Mouse (Mus musculus): Measurements from ENCODE around the gene AI854703. TPM values are rescaled to one million over a fixed set of nuclear protein-coding genes. Genes with fewer than 3 reads are reported as not detected.

AI854703 gene
- polyA plus RNA-seq, 1 experiment from 2014 or later, result 1.1 TPM

- H3K4me2 ChIP-seq (replicated peaks; ENCODE audit: low read depth, low read length), result no peak overlapping the region
- WGBS, result 94% methylated on average over 9 of the region's 9 CpGs
These were observed 47.9 kb downstream of the AI854703 start for GRCm38 (mm10) chr6:48674291-48675058.

DNA sequence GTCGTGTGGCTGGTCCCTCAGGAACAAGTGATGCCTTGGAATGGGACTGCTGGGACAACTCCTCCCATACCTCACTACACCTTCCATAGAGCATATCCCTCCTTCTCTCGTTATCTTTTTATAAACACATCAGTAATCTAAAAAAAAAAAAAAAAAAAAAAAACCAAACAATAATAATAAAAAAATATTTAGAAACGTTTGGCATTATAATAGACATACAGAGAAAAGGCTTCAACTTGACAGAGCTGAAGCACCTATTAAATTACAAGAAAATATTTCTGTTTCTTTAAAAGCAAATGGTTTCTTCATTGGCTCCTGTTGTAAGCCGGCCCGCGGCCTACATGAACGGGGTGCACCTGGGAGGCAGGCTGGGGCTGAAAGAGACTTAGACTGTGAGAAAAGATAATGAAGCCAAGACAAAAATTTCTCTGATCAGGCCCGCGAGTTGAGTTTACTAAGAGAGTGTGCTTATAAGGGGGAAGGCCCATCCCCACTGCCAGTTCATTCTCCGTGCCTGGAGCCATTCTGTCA is 48.9 kb downstream of the AI854703 start:
- Histone ChIP-seq H3K4me1 (ENCODE audit: control insufficient read depth, insufficient read depth, low read length) (0 out of 2 replicates have a peak, but pooled peaks cover 2% of the 10 kb centered on the region), H3K4me2 (replicated peaks; ENCODE audit: low read depth, low read length) (peak overlapping the region; percentile 36), H3K27me3 (ENCODE audit: control insufficient read depth, insufficient read depth, low read length) (no peaks in the 10 kb centered on the region), H3K27ac (ENCODE audit: low read length) (no peak overlapping the region; the same call in 1 of the 2 replicates), H3K4me3 (ENCODE audit: low read depth, low read length) (peak overlapping the region; percentile 26), H3K36me3 (ENCODE audit: control insufficient read depth, insufficient read depth, low read length) (no peaks in the 10 kb centered on the region), H3K9ac (replicated peaks; ENCODE audit: low read depth, low read length) (no peak overlapping the region), H3K9me3 (ENCODE audit: control insufficient read depth, low read depth, low read length) (no peaks in the 10 kb centered on the region)
- 41% methylated on average over 10 of the region's 10 CpGs for WGBS
- no peak for ATAC-seq (ENCODE audit: insufficient number of reproducible peaks, insufficient read depth, low FRiP score, low read depth)

More at GRCm38 (mm10) chr6:48674291-48675058, 47.9 kb downstream of the AI854703 start:
- H3K36me3 ChIP-seq (ENCODE audit: control insufficient read depth, insufficient read depth, low read length), result no peaks in the 10 kb centered on the region
- no peak for ATAC-seq (ENCODE audit: insufficient number of reproducible peaks, insufficient read depth, low FRiP score, low read depth)
- H3K9me3 ChIP-seq (ENCODE audit: control insufficient read depth, low read depth, low read length), result no peaks in the 10 kb centered on the region
- H3K4me3 ChIP-seq (ENCODE audit: low read depth, low read length), result no peak overlapping the region
- no peaks in the 10 kb centered on the region for H3K27me3 ChIP-seq (ENCODE audit: control insufficient read depth, insufficient read depth, low read length)
- 0 out of 2 replicates have a peak, but pooled peaks cover 2% of the 10 kb centered on the region for H3K4me1 ChIP-seq (ENCODE audit: control insufficient read depth, insufficient read depth, low read length)
- no peak overlapping the region for H3K27ac ChIP-seq (ENCODE audit: low read length)
- no peak overlapping the region for H3K9ac ChIP-seq (replicated peaks; ENCODE audit: low read depth, low read length)

GRCm38 (mm10) chr6:48675931-48676859 is 49.6 kb downstream of the AI854703 start, which contains the start of gene Gimap9:
Gene Gimap9, plus strand, starts transcription at chr6:48676129.
- no peak within 1 kb of the TSS; the same call in 1 of the 2 replicates for H3K27ac ChIP-seq (ENCODE audit: low read length)
- no peak within 1 kb of the TSS for H3K9ac ChIP-seq (replicated peaks; ENCODE audit: low read depth, low read length)
- H3K36me3 ChIP-seq (ENCODE audit: control insufficient read depth, insufficient read depth, low read length), result no peaks in the 10 kb centered on the region
- peak within 1 kb of the TSS; percentile 36 for H3K4me2 ChIP-seq (replicated peaks; ENCODE audit: low read depth, low read length)
- peak within 1 kb of the TSS; percentile 26 for H3K4me3 ChIP-seq (ENCODE audit: low read depth, low read length)
- no peak for ATAC-seq (ENCODE audit: insufficient number of reproducible peaks, insufficient read depth, low FRiP score, low read depth)
- WGBS, result 29% methylated on average over 13 of the region's 13 CpGs
- no peaks in the 10 kb centered on the region for H3K27me3 ChIP-seq (ENCODE audit: control insufficient read depth, insufficient read depth, low read length)
- 0 out of 2 replicates have a peak, but pooled peaks cover 2% of the 10 kb centered on the region for H3K4me1 ChIP-seq (ENCODE audit: control insufficient read depth, insufficient read depth, low read length)
- H3K9me3 ChIP-seq (ENCODE audit: control insufficient read depth, low read depth, low read length), result no peaks in the 10 kb centered on the region

DNA sequence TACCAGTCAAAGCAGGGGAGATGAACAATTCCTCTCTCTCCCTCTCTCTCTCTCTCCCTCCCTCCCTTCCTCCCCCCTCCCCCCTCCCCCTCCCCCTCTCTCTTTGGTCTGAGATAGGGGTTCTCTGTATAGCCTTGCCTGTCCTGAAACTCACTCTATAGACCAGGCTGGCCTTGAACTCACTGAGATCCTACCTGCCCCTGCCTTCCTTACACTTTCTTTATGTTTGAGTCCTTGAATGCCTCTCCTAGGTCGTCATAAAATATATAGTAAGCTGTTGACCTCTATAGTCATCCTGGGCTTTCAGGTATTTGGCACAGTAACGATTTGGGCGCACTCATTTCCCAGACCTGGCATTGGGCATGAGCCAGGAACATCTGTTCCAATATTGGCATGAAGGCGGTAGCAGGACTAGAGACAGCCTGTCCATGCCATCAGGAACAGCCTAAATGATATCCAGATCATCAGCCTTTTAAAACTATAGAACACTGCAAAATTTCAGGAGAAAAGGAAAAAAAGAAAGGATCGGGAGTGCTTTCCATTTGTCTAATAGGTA is 50.4 kb downstream of the AI854703 start:
- H3K4me1 ChIP-seq (ENCODE audit: control insufficient read depth, insufficient read depth, low read length), result 0 out of 2 replicates have a peak, but pooled peaks cover 2% of the 10 kb centered on the region
- no peak overlapping the region for H3K27ac ChIP-seq (ENCODE audit: low read length)
- no peaks in the 10 kb centered on the region for H3K9me3 ChIP-seq (ENCODE audit: control insufficient read depth, low read depth, low read length)
- no peak overlapping the region for H3K9ac ChIP-seq (replicated peaks; ENCODE audit: low read depth, low read length)
- no peak for ATAC-seq (ENCODE audit: insufficient number of reproducible peaks, insufficient read depth, low FRiP score, low read depth)
- WGBS, result 83% methylated on average over 5 of the region's 5 CpGs
- H3K4me3 ChIP-seq (ENCODE audit: low read depth, low read length), result no peak overlapping the region
- no peaks in the 10 kb centered on the region for H3K36me3 ChIP-seq (ENCODE audit: control insufficient read depth, insufficient read depth, low read length)
- H3K4me2 ChIP-seq (replicated peaks; ENCODE audit: low read depth, low read length), result peak overlapping the region; percentile 36; the same call in 1 of the 2 replicates
- no peaks in the 10 kb centered on the region for H3K27me3 ChIP-seq (ENCODE audit: control insufficient read depth, insufficient read depth, low read length)

DNA sequence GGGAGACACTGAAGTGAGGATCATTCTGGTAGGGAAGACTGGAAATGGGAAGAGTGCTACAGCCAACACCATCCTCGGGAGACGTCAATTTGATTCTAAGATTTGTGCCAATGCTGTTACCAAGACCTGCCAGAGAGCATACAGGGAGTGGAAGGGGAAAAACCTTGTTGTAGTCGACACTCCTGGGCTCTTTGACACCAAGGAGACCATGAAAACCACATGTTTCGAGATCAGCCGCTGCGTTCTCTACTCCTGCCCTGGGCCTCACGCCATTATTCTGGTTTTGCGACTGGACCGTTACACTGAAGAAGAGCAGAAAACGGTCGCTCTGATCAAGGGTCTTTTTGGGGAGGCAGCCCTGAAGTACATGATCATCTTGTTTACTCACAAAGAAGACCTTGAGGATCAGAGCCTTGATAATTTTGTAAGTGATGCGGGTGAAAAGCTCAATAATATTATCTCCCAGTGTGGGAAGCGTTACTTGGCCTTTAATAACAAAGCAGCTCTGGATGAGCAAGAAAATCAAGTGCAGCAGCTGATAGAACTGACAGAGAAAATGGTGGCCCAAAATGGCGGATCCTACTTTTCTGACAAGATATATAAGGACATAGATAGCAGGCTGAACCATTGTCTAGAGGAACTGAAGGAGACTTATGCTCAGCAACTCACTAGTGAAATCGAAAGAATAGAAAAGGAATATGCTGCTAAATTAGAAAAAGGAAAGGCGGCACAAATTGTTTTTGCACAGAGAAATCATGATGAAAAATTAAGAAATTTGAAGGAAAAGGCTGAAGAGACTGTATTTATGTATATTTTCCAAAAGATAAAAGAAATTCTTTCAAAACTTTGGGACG is 51.2 kb downstream of the AI854703 start:
- H3K27ac ChIP-seq (ENCODE audit: low read length), result no peak overlapping the region
- ATAC-seq (ENCODE audit: insufficient number of reproducible peaks, insufficient read depth, low FRiP score, low read depth), result no peak
- 0 out of 2 replicates have a peak, but pooled peaks cover 2% of the 10 kb centered on the region for H3K4me1 ChIP-seq (ENCODE audit: control insufficient read depth, insufficient read depth, low read length)
- no peak overlapping the region for H3K4me2 ChIP-seq (replicated peaks; ENCODE audit: low read depth, low read length)
- no peaks in the 10 kb centered on the region for H3K9me3 ChIP-seq (ENCODE audit: control insufficient read depth, low read depth, low read length)
- no peaks in the 10 kb centered on the region for H3K27me3 ChIP-seq (ENCODE audit: control insufficient read depth, insufficient read depth, low read length)
- 91% methylated on average over 17 of the region's 17 CpGs for WGBS
- no peaks in the 10 kb centered on the region for H3K36me3 ChIP-seq (ENCODE audit: control insufficient read depth, insufficient read depth, low read length)
- H3K9ac ChIP-seq (replicated peaks; ENCODE audit: low read depth, low read length), result no peak overlapping the region
- no peak overlapping the region for H3K4me3 ChIP-seq (ENCODE audit: low read depth, low read length)

DNA sequence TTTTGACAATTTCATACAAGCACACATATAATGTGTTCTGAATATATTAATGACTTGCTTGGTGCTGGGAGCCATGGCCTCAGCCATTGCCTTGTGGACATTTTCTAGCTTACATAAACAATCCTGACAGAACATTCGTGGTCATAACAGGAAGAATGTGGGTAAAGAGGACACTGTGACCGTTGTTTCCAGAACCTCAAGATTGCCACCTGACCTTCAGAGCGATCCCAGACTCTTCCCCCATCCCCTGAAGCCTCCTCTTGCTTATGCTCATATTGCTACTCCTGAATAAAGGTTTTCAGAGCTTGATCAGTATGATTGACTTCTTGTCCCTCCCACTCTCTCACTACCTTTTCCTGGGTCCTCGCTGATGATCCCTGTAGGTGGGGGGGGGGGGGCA is 51.8 kb downstream of the AI854703 start:
- Histone ChIP-seq H3K4me3 (ENCODE audit: low read depth, low read length) (no peak overlapping the region), H3K27me3 (ENCODE audit: control insufficient read depth, insufficient read depth, low read length) (no peaks in the 10 kb centered on the region), H3K27ac (ENCODE audit: low read length) (no peak overlapping the region), H3K36me3 (ENCODE audit: control insufficient read depth, insufficient read depth, low read length) (no peaks in the 10 kb centered on the region), H3K4me2 (replicated peaks; ENCODE audit: low read depth, low read length) (no peak overlapping the region), H3K4me1 (ENCODE audit: control insufficient read depth, insufficient read depth, low read length) (0 out of 2 replicates have a peak, but pooled peaks cover 2% of the 10 kb centered on the region), H3K9me3 (ENCODE audit: control insufficient read depth, low read depth, low read length) (no peaks in the 10 kb centered on the region), H3K9ac (replicated peaks; ENCODE audit: low read depth, low read length) (no peak overlapping the region)
- 65% methylated on average over 4 of the region's 4 CpGs for WGBS
- no peak for ATAC-seq (ENCODE audit: insufficient number of reproducible peaks, insufficient read depth, low FRiP score, low read depth)

- ATAC-seq (ENCODE audit: insufficient number of reproducible peaks, insufficient read depth, low FRiP score, low read depth), result no peak
- Histone ChIP-seq H3K4me3 (ENCODE audit: low read depth, low read length) (no peak overlapping the region), H3K4me1 (ENCODE audit: control insufficient read depth, insufficient read depth, low read length) (0 out of 2 replicates have a peak, but pooled peaks cover 2% of the 10 kb centered on the region), H3K9ac (replicated peaks; ENCODE audit: low read depth, low read length) (no peak overlapping the region), H3K4me2 (replicated peaks; ENCODE audit: low read depth, low read length) (no peak overlapping the region), H3K27ac (ENCODE audit: low read length) (no peak overlapping the region), H3K9me3 (ENCODE audit: control insufficient read depth, low read depth, low read length) (no peaks in the 10 kb centered on the region), H3K36me3 (ENCODE audit: control insufficient read depth, insufficient read depth, low read length) (no peaks in the 10 kb centered on the region), H3K27me3 (ENCODE audit: control insufficient read depth, insufficient read depth, low read length) (no peaks in the 10 kb centered on the region)
- whole genome bisulfite sequencing, result 79% methylated on average over 6 of the region's 6 CpGs
These were observed 53.1 kb downstream of the AI854703 start for GRCm38 (mm10) chr6:48679701-48680100.

All from stomach, embryonic 14.5 days (tissue).